Mouse (Mus musculus) layer of hippocampus, adult 9-10 months (tissue): ENCODE data around the gene Fopnl.

ENCODE experiments used
- DNase-seq: peaks from one replicate; pipeline ENCODE4 v3.0.0; 2022; ENCODE audit warnings: low spot score

Fopnl gene

GRCm38 (mm10) chr16:14316884-14317876 lies at the start of gene Fopnl:
Gene Fopnl, minus strand, starts transcription at chr16:14317405.
- DNase-seq = peak; percentile 94

- no peak for DNase-seq
Measured at GRCm38 (mm10) chr16:14366017-14366416, 48.8 kb upstream of the Fopnl start.

- no peak for DNase-seq
Measured at GRCm38 (mm10) chr16:14365457-14365856, 48.3 kb upstream of the Fopnl start.

GRCm38 (mm10) chr16:14364066-14364465 lies 46.9 kb upstream of the Fopnl start:
- no peak for DNase-seq

GRCm38 (mm10) chr16:14363496-14363895 lies 46.3 kb upstream of the Fopnl start:
- no peak for DNase-seq

- no peak for DNase-seq
Measured at GRCm38 (mm10) chr16:14362099-14362820, 45.1 kb upstream of the Fopnl start.

GRCm38 (mm10) chr16:14361362-14362098 lies 44.3 kb upstream of the Fopnl start, which contains the start of gene Abcc1:
Gene Abcc1, plus strand, starts transcription at chr16:14361558.
- peak; percentile 29 for DNase-seq

GRCm38 (mm10) chr16:14360931-14361330 lies 43.7 kb upstream of the Fopnl start:
- no peak for DNase-seq

- no peak for DNase-seq
Measured at GRCm38 (mm10) chr16:14358531-14358930, 41.3 kb upstream of the Fopnl start.

GRCm38 (mm10) chr16:14357859-14358258 lies 40.7 kb upstream of the Fopnl start:
- DNase-seq = no peak

- no peak for DNase-seq
Measured at GRCm38 (mm10) chr16:14352663-14353062, 35.5 kb upstream of the Fopnl start.

GRCm38 (mm10) chr16:14352234-14352633 lies 35.0 kb upstream of the Fopnl start:
- no peak for DNase-seq

GRCm38 (mm10) chr16:14351571-14351970 lies 34.4 kb upstream of the Fopnl start:
- DNase-seq = no peak

- no peak for DNase-seq
Measured at GRCm38 (mm10) chr16:14344967-14345366, 27.8 kb upstream of the Fopnl start.

GRCm38 (mm10) chr16:14328156-14328555 lies 11.0 kb upstream of the Fopnl start:
- no peak for DNase-seq

GRCm38 (mm10) chr16:14320494-14320893 lies 3.3 kb upstream of the Fopnl start:
- DNase-seq = no peak

GRCm38 (mm10) chr16:14319681-14320080 lies 2.5 kb upstream of the Fopnl start:
- DNase-seq = no peak

- no peak for DNase-seq
Measured at GRCm38 (mm10) chr16:14312914-14313313, 4.3 kb downstream of the Fopnl start.

GRCm38 (mm10) chr16:14311371-14311770 lies 5.8 kb downstream of the Fopnl start:
- no peak for DNase-seq

GRCm38 (mm10) chr16:14309833-14310232 lies 7.4 kb downstream of the Fopnl start:
- DNase-seq = no peak

GRCm38 (mm10) chr16:14308245-14309073 lies 8.7 kb downstream of the Fopnl start:
- no peak for DNase-seq
